Mouse (Mus musculus) megakaryocyte-erythroid progenitor cell, adult 5-6 weeks (primary cell): ENCODE measurements around the gene Brsk1. TPM values are rescaled to one million over a fixed set of nuclear protein-coding genes. Genes with fewer than 3 reads are reported as not detected.

Experiments
- ATAC-seq: replicated peaks from 2 replicates; pipeline ENCODE4 v1.8.0; 2016; ENCODE audit warnings: mild to moderate bottlenecking, inconsistent platforms; ENCODE audit not compliant: severe bottlenecking, poor library complexity, low FRiP score, low TSS enrichment
- total RNA-seq, 2 experiments: library from RNA; stranded (forward) in 1 of 2; stranded (reverse) in 1 of 2; fragments of 200-1000, 215-1000 nt in 1 of 2; fragments of >200 nt in 1 of 2; fragmentation: Nextera tagmentation in 1 of 2; gene quantifications; 2 replicates each; pipeline ENCODE4 v1.2.3; 2014 to 2017

The Brsk1 gene
- total RNA-seq, 2 experiments from 2014 or later, result not detected

DNA sequence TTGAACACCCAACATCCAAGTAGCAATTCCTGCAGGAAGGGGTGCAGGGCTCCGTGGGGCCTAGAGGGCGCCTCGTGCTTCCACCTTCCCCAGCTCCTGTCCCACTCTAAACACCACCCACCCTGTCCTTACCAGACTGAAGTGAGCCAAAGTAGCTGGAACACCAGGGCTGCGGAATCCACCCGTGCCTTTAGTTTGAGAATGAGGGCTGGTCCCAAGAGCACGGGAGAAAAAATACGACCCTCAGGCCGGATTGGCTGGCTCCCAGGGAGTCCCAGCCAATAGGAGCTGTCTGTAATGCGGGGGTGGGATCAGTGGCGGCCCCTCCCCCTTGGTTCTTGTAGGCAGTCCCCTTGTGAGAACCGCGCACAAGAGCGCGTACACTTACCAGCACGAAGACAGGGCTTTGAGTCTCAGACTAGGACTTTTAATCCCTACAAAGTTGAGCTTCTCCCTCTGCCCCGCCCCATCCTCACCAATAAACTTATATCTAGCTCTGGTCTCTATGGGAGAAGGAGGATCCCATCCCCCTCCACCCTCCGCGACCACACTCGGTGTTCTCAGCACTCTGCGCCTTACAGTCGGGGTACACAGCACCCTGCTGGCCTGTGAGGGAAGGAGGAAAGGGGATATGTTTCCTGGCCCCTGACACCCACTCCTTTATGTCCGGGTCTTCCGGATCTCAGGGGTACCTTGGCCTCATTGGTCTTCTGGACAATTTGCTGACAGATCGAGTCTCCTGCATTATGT is 62.6 kb downstream of the Brsk1 start, which contains the start of gene Cox6b2:
Gene Cox6b2 (minus strand): TSS at position 274 of the 750 bp plus-strand sequence.
- ATAC-seq, result peak; percentile 75

DNA sequence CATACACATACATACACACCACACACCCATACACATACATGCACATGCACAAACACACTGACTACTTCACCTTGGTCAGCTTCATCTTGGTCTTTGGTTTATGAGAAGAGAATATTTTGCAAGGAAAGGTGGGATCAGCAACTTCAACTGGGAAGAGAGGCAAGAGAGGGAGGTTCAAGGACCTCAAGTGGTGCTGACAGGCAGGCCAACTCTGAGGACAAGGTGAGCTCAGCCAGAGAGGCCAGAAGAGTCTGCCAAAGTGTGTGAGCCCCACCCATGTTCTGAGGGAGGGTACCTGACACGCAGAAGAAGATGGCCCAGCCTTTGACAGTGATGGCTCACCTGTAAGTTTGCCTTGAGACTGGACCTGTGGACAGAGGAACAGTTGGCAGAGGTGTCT is 69.3 kb downstream of the Brsk1 start:
- no peak for ATAC-seq

DNA sequence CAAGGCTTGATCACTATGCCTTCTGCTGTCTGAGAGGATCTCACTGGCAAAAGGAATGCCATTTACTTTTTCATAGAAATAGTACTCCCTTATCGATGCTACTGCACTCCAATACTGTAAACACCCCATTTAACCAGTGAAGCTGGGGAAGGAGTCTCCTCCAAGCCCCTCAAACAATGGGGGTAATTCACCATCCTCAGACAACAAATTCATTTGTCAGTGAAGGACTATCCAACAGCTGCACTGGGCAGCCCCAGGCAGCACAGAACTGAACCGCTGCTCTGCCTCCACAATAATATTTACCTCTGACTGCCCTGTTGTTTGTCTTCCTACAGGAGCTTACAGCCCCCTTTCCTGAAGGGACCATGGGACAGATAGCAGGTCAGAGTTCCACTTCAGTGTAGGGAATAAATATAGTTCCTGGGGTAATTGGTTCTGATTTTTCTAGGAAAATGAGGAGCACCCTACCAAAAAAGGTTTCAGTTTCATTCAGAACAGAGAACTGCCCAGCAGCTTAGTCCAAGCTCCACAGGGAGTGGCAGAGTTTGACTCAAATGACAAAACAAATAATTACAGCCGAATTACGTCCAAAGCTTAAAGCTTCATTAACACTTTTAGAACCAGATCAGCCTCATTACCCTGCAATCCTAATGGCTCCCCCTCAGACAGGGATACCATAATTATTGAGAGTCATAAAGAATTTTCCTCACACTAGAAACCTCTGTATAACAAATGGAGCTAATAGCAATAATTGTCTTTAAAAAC is 74.7 kb downstream of the Brsk1 start:
- no peak for ATAC-seq

Other genes starting within 250 kb of the Brsk1 start
- 8.3 and 13.6 TPM in 2 replicates for gene Rdh13, start 245.0 kb upstream of the Brsk1 start, total RNA-seq (2014; fragmentation: Nextera tagmentation)
- gene Rdh13, start 245.0 kb upstream of the Brsk1 start, total RNA-seq (2017), result 14.7 and 17.3 TPM in 2 replicates
- gene Eps8l1, start 229.9 kb upstream of the Brsk1 start, total RNA-seq (2014; fragmentation: Nextera tagmentation), result 4.8 and 6.7 TPM in 2 replicates
- 0.89 and 5.0 TPM in 2 replicates for gene Eps8l1, start 229.9 kb upstream of the Brsk1 start, total RNA-seq (2017)
- 118 and 125 TPM in 2 replicates for gene Ppp1r12c, start 188.9 kb upstream of the Brsk1 start, total RNA-seq (2014; fragmentation: Nextera tagmentation)
- gene Ppp1r12c, start 188.9 kb upstream of the Brsk1 start, total RNA-seq (2017), result 85.0 and 96.2 TPM in 2 replicates
- gene Tnnt1, start 174.2 kb upstream of the Brsk1 start, total RNA-seq (2014; fragmentation: Nextera tagmentation), result 1.4 TPM in 1 of 2 replicates, not detected in the other
- 0.95 and 3.0 TPM in 2 replicates for gene Tnnt1, start 174.2 kb upstream of the Brsk1 start, total RNA-seq (2017)
- gene Tnni3, start 166.4 kb upstream of the Brsk1 start, total RNA-seq (2014; fragmentation: Nextera tagmentation), result 2.1 and 10.2 TPM in 2 replicates
- gene Tnni3, start 166.4 kb upstream of the Brsk1 start, total RNA-seq (2017), result 2.4 TPM in 1 of 2 replicates, not detected in the other
- 1.6 and 2.8 TPM in 2 replicates for gene Dnaaf3, start 158.2 kb upstream of the Brsk1 start, total RNA-seq (2014; fragmentation: Nextera tagmentation)
- gene Dnaaf3, start 158.2 kb upstream of the Brsk1 start, total RNA-seq (2017), result 0.23 TPM in 1 of 2 replicates, not detected in the other
- gene Syt5, start 143.1 kb upstream of the Brsk1 start, total RNA-seq (2014; fragmentation: Nextera tagmentation), result 0.42 TPM in 1 of 2 replicates, not detected in the other
- not detected in 2 replicates for gene Syt5, start 143.1 kb upstream of the Brsk1 start, total RNA-seq (2017)
- not detected in 2 replicates for gene Ptprh, start 86.6 kb upstream of the Brsk1 start, total RNA-seq (2014; fragmentation: Nextera tagmentation)
- gene Ptprh, start 86.6 kb upstream of the Brsk1 start, total RNA-seq (2017), result 0.46 TPM in 1 of 2 replicates, not detected in the other
- 17.6 and 19.4 TPM in 2 replicates for gene Tmem86b, start 59.2 kb upstream of the Brsk1 start, total RNA-seq (2014; fragmentation: Nextera tagmentation)
- 7.7 and 15.6 TPM in 2 replicates for gene Tmem86b, start 59.2 kb upstream of the Brsk1 start, total RNA-seq (2017)
- 81.4 and 118 TPM in 2 replicates for gene Ppp6r1, start 31.6 kb upstream of the Brsk1 start, total RNA-seq (2014; fragmentation: Nextera tagmentation)
- 82.5 and 90.9 TPM in 2 replicates for gene Ppp6r1, start 31.6 kb upstream of the Brsk1 start, total RNA-seq (2017)
- gene Hspbp1, start 5.5 kb upstream of the Brsk1 start, total RNA-seq (2014; fragmentation: Nextera tagmentation), result 69.0 and 77.0 TPM in 2 replicates
- 44.9 and 47.4 TPM in 2 replicates for gene Hspbp1, start 5.5 kb upstream of the Brsk1 start, total RNA-seq (2017)
- not detected in 2 replicates for gene Tmem150b, start 34.6 kb downstream of the Brsk1 start, total RNA-seq (2014; fragmentation: Nextera tagmentation)
- 0.33 and 1.1 TPM in 2 replicates for gene Tmem150b, start 34.6 kb downstream of the Brsk1 start, total RNA-seq (2017)
- gene Kmt5c, start 49.5 kb downstream of the Brsk1 start, total RNA-seq (2014; fragmentation: Nextera tagmentation), result 75.8 and 96.3 TPM in 2 replicates
- 25.6 and 52.4 TPM in 2 replicates for gene Kmt5c, start 49.5 kb downstream of the Brsk1 start, total RNA-seq (2017)
- gene Cox6b2, start 62.5 kb downstream of the Brsk1 start, total RNA-seq (2014; fragmentation: Nextera tagmentation), result 279 and 377 TPM in 2 replicates
- 151 and 283 TPM in 2 replicates for gene Cox6b2, start 62.5 kb downstream of the Brsk1 start, total RNA-seq (2017)
- not detected in 2 replicates for gene Fam71e2, start 80.7 kb downstream of the Brsk1 start, total RNA-seq (2014; fragmentation: Nextera tagmentation)
- gene Fam71e2, start 80.7 kb downstream of the Brsk1 start, total RNA-seq (2017), result not detected in 2 replicates
- gene Il11, start 92.3 kb downstream of the Brsk1 start, total RNA-seq (2014; fragmentation: Nextera tagmentation), result not detected in 2 replicates
- 0.15 TPM in 1 of 2 replicates, not detected in the other for gene Il11, start 92.3 kb downstream of the Brsk1 start, total RNA-seq (2017)
- not detected in 2 replicates for gene Tmem190, start 92.3 kb downstream of the Brsk1 start, total RNA-seq (2014; fragmentation: Nextera tagmentation)
- not detected in 2 replicates for gene Tmem190, start 92.3 kb downstream of the Brsk1 start, total RNA-seq (2017)
- 15.1 and 17.8 TPM in 2 replicates for gene Tmem238, start 99.1 kb downstream of the Brsk1 start, total RNA-seq (2014; fragmentation: Nextera tagmentation)
- gene Tmem238, start 99.1 kb downstream of the Brsk1 start, total RNA-seq (2017), result 21.3 and 26.1 TPM in 2 replicates
- 3,204 and 3,219 TPM in 2 replicates for gene Rpl28, start 102.3 kb downstream of the Brsk1 start, total RNA-seq (2014; fragmentation: Nextera tagmentation)
- gene Rpl28, start 102.3 kb downstream of the Brsk1 start, total RNA-seq (2017), result 676 and 1,069 TPM in 2 replicates
- gene Ube2s, start 122.0 kb downstream of the Brsk1 start, total RNA-seq (2014; fragmentation: Nextera tagmentation), result 291 and 381 TPM in 2 replicates
- 146 and 204 TPM in 2 replicates for gene Ube2s, start 122.0 kb downstream of the Brsk1 start, total RNA-seq (2017)
- gene Shisa7, start 154.1 kb downstream of the Brsk1 start, total RNA-seq (2014; fragmentation: Nextera tagmentation), result 0.31 TPM in 1 of 2 replicates, not detected in the other
- not detected in 2 replicates for gene Shisa7, start 154.1 kb downstream of the Brsk1 start, total RNA-seq (2017)
- 1.8 and 12.5 TPM in 2 replicates for gene Isoc2b, start 179.7 kb downstream of the Brsk1 start, total RNA-seq (2014; fragmentation: Nextera tagmentation)
- gene Isoc2b, start 179.7 kb downstream of the Brsk1 start, total RNA-seq (2017), result 13.3 and 86.2 TPM in 2 replicates
- gene Isoc2a, start 186.5 kb downstream of the Brsk1 start, total RNA-seq (2014; fragmentation: Nextera tagmentation), result 7.9 and 9.6 TPM in 2 replicates
- 7.4 and 13.2 TPM in 2 replicates for gene Isoc2a, start 186.5 kb downstream of the Brsk1 start, total RNA-seq (2017)
- not detected in 2 replicates for gene Gm36210, start 215.9 kb downstream of the Brsk1 start, total RNA-seq (2014; fragmentation: Nextera tagmentation)
- gene Gm36210, start 215.9 kb downstream of the Brsk1 start, total RNA-seq (2017), result not detected in 2 replicates
- gene Zfp628, start 224.6 kb downstream of the Brsk1 start, total RNA-seq (2014; fragmentation: Nextera tagmentation), result 8.2 and 11.6 TPM in 2 replicates
- 1.1 and 1.2 TPM in 2 replicates for gene Zfp628, start 224.6 kb downstream of the Brsk1 start, total RNA-seq (2017)
- 6.6 TPM in 1 of 2 replicates, not detected in the other for gene Nat14, start 231.4 kb downstream of the Brsk1 start, total RNA-seq (2014; fragmentation: Nextera tagmentation)
- gene Nat14, start 231.4 kb downstream of the Brsk1 start, total RNA-seq (2017), result 0.23 and 1.9 TPM in 2 replicates
- gene Ssc5d, start 235.2 kb downstream of the Brsk1 start, total RNA-seq (2014; fragmentation: Nextera tagmentation), result not detected in 2 replicates
- not detected in 2 replicates for gene Ssc5d, start 235.2 kb downstream of the Brsk1 start, total RNA-seq (2017)